Mouse (Mus musculus) brain, embryonic 14.5 days (tissue): ENCODE measurements at regions not wholly inside any gene's neighbourhood (a gene's known extent, or its start where the extent isn't known, plus 50 kb on each side); places are given as distances from the start of the nearest gene placed in this dataset.

Experiments
- CTCF ChIP-seq: fragments of 200-500 bp; IDR thresholded peaks from 2 replicates; pipeline ENCODE4 v1.5.1; 2012; ENCODE audit warnings: inconsistent platforms, mild to moderate bottlenecking, moderate library complexity, borderline replicate concordance; ENCODE audit not compliant: insufficient read depth, insufficient read length; ENCODE audit errors: extremely low read depth
- POLR2A ChIP-seq: fragments of 200-500 bp; IDR thresholded peaks from 2 replicates; pipeline ENCODE4 v1.6.1; 2012; ENCODE audit warnings: mild to moderate bottlenecking, inconsistent platforms, borderline replicate concordance; ENCODE audit not compliant: poor library complexity, insufficient read depth, insufficient read length, severe bottlenecking; ENCODE audit errors: extremely low read depth

DNA sequence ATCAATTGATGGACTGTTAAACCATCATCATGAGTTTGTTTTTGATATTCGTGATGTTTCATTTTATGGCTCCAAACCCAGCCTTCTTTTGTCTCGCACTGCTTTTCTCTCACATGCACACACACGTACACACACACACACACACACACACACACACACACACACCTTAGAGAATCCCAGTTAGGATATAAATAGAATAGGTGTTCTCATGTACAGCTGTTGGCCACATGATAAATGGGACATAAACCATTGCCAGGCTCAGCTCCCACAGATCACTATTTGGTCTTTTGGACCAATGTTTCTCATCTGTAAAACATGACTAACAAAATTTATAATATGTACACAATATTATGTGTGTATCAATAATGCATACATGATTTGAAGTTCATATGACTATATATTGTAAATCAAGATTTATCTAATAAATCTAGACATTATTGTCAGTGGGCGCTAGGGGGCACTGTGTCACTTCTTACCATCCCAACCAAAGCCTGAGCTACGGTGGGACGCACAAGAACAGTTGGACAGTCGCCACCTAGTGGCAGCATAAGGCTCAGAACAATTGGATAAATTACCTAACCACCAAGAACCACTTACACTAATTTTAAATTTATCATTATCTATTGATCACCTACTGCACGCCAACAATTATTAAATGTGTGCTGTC, 151.9 kb upstream of the Rag2 start:
- TF ChIP-seq CTCF: peak; percentile 95
- TF ChIP-seq POLR2A: no peak
